Mouse (Mus musculus): ENCODE results near the gene Ercc8.

The Ercc8 gene

GRCm38 (mm10) chr13:108158465-108159240 is at the start of gene Ercc8, which contains the start of gene Ndufaf2:
Gene Ercc8, plus strand, starts transcription at chr13:108158731.
Gene Ndufaf2, minus strand, starts transcription at chr13:108158623.
- peak; percentile 94 for DNase-seq (ENCODE audit: low spot score)

DNA sequence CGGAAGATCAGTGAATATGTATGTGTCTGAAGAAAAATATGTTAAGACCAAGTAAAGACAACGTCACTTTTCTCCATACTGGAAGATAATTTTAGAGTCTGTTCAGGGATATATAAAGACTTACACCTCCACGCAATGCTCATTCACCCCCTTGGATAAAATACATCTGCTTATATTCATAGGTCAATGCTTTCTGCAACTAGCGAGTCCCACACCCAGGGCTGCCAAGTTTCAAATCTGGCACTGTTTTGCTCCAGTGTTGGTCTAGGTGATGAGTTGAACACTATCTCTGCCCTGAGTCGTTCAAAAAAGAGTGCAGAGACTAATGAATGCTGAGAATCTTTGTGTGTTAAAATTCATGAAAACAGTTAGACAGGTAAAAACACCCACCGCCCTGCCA is 47.6 kb upstream of the Ercc8 start:
- no peak for DNase-seq (ENCODE audit: low spot score)

DNA sequence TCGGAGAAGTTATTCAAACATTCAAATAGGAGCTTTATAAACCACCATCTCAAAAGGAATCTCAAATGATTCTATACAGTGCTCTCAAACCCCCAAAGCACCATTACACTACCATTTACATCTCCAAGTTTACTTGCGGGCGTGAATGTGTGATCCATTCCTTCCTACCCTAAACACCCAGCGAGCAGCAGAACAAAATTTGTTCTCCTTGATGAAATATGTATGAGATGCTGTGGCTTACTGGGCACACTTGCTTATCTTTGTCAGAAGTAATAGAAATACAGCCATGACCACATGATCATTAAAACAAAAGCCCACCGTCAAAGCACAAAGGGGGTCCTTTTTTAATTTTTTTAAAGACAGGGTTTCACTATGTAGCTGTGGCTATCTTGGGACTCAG is 45.0 kb upstream of the Ercc8 start:
- DNase-seq (ENCODE audit: low spot score): no peak

- no peak for DNase-seq (ENCODE audit: low spot score)
Observed at GRCm38 (mm10) chr13:108114257-108114656, 44.3 kb upstream of the Ercc8 start.

DNA sequence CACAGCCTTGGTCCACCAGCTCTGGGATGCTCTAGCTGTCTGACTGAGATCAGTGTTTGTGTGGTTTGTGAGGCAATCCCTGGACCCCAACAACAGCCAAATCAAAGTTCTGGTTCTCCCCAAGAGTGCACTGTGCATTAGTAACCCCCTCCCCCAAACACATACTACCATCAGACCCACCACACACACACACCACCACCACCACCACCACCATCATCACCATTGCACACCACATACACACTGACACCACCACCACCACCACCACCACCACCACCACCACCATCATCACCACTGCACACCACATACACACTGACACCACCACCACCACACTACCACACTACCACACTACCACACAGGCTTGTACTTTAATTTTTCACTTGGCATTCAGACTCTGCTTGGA is 40.9 kb upstream of the Ercc8 start:
- no peak for DNase-seq (ENCODE audit: low spot score)

GRCm38 (mm10) chr13:108118188-108118587 is 40.3 kb upstream of the Ercc8 start:
- no peak for DNase-seq (ENCODE audit: low spot score)

- DNase-seq (ENCODE audit: low spot score): no peak
Observed at GRCm38 (mm10) chr13:108119411-108120310, 38.9 kb upstream of the Ercc8 start.

DNA sequence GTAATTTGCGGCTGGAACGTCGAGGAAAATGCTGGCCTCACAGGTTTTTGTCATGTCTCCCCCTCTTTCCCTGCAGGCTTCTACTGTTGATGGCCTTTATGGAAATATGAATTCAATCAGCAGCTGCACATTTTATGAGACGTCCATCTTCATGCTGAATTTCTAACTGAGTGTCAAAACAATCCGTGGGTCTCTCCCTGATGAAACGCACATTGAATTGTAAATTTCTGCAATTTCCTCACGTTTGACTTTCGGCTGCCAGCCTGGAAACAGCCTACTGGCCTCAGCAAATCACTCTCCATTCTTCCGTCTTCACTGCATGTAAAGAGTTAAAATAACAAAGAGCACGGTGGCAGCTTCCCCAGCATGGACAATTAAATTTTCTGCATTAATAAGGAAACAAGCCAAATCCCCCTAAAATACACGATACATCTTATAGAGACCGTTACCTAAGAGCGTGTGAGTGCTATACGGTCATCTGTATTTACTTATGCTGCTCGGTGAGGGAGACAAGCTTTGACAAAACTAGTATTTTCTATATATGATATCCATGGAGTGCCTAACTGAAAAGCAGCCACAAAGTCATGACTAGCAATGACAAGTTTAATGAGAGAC is 35.3 kb upstream of the Ercc8 start:
- DNase-seq (ENCODE audit: low spot score): no peak

GRCm38 (mm10) chr13:108124096-108124495 is 34.4 kb upstream of the Ercc8 start:
- DNase-seq (ENCODE audit: low spot score): no peak

DNA sequence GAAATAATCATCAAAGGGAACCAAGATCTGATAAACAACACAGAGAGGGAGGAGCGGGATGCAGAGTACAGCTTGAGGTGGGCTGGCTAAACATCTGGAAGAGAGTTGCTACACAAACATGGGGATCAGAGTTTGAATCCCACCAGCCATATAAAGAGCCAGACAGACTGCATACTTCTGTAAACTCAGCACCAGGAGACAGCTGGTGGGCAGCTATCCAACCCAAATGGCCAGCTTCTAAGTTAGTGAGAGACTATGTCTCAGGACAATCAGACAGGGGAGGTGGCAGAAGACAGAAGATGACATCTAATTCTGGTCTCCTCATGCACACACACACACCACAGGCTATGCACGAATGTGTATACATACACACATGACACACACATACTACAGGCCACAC is 32.3 kb upstream of the Ercc8 start:
- no peak for DNase-seq (ENCODE audit: low spot score)

- no peak for DNase-seq (ENCODE audit: low spot score)
Observed at GRCm38 (mm10) chr13:108127130-108127529, 31.4 kb upstream of the Ercc8 start.

DNA sequence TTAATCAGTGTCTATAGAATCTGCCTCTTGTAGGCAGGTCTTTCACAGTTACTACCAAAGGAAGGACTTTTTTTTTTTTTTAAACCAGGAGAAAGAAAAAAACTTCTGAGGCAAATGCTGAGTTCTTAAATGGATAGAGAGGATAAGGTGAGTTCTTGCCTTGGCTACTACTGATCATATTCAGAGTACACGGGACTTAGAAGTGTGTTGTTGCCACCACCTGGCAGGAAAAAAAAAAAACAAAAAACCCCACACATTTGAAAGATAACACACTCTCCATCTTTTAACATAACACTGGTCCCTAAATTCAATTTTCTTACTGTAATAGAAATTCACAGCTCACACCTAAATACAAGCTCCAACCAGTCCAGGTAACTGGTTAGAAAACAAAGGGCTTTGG is 30.6 kb upstream of the Ercc8 start:
- no peak for DNase-seq (ENCODE audit: low spot score)

- DNase-seq (ENCODE audit: low spot score): no peak
Observed at GRCm38 (mm10) chr13:108129070-108129469, 29.5 kb upstream of the Ercc8 start.

GRCm38 (mm10) chr13:108130737-108131136 is 27.8 kb upstream of the Ercc8 start:
- no peak for DNase-seq (ENCODE audit: low spot score)

DNA sequence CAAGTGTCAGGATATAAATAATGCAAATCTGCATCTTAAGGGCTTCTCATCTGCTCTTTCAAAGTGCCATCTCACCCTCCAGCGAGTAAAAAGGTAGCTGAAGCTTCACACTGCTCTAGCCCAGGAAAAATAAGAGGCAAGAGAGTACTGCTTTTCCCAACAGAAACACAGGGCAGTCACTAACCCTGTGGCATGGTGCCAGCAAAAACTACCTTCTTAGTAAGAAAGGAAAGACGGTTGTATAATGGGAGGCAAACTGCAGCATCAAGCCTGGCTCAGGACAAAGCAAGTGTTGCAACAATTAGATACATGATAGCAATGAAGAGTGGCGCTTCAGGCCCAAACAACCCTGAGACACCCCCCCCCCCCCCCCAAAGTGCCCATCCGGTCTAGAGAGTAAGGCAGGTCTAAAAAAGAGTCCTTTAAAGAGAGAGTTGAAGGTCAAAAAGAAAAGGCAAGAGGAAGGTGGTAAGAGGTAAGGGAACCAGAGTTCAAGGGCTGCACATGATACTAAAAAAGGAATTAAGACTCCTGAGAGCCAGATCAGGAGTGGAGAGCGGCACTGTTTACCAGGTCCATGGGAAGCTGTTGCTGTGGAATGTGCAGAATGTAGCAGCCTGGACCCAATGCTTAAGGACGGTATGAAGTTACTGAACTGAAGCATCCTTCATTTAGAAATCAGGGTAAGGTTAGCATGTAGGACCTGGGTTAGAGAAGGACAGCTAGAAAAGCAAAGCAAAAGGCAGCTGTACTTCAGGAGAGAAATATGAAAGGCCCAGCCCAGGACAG is 26.3 kb upstream of the Ercc8 start:
- DNase-seq (ENCODE audit: low spot score): peak; percentile 72

DNA sequence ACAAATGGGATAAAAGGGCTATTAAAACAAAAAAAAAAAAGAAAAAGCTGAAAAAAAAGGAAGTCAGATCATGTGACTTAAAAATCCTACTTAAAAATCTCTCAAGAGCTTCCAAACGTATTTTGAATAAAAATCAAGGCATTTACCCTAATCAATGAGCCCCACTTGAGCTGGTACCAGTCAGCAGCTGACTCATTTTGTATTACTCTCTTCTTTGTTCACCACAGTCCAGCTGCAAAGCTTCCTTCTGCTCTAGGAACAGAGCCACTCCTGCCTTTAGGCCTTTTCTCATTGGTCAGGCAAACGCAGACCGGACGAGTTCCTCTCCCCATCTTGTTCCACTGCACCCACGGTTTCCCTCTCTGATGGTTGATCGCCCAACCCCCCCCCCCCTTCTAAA is 22.9 kb upstream of the Ercc8 start:
- no peak for DNase-seq (ENCODE audit: low spot score)

DNA sequence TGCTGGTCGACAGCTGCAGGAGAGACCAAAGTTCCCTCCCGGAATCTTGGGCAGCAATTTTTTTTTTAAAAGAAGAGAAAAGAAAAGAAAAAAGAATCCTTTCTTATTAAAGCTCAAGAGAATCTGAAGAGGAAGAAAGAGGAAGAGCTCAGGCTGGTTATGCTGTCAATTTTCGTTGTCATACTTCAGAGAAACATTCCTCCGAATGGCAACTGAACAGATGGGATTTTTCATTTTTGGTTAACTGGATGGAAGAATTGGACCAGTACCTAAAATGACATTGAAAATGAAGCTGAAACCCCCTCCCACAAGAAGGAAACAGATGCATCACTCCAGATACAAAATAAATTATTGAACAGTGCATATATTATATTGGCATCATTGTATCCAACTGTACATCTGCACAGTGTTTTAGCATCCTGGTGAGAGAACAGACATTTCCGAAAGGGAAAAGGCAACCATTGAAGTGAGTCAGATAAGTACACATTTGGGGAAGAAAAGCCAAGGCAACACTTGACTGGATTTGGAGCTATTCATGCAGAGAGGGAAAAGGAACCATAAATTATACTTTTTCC is 20.0 kb upstream of the Ercc8 start:
- DNase-seq (ENCODE audit: low spot score): no peak

- DNase-seq (ENCODE audit: low spot score): no peak
Observed at GRCm38 (mm10) chr13:108144086-108144485, 14.4 kb upstream of the Ercc8 start.

DNA sequence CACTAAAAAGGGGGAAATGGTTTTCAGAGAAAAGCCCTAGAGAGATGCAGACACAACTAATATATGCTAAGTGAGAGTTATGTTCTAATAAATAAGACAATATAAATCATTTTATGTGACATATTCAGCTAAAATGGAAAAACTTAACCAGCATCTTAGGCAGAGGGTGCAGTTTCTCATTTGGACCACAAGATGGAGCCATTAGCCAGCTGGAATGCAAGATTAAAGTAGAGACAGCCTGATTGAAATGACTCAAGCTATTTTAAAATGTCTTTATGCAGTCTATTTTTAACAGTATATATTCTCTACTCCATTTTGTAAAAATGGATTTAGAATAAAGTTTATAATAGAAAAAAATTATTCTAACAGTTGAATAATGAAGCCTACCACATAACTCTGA is 6.7 kb upstream of the Ercc8 start:
- no peak for DNase-seq (ENCODE audit: low spot score)

GRCm38 (mm10) chr13:108152650-108153372 is 5.7 kb upstream of the Ercc8 start:
- DNase-seq (ENCODE audit: low spot score): peak; percentile 16

DNA sequence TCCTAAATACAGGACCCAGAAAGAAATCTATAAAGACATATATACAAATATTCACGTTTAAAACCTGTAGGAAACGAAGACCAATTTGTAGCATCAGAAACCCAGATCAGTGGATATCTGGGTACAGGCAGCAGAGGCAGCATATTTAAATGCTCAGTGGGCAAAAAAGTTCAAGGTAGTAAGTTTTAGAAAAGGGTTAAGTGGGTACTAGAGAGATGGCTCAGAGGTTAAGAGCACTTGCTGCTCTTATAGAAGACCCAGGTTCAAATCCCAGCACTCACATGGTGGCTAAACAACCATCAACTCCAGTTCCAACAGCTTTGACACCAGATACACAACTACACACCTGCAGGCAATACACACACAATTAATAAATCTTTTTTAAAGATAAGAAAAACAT is 1.4 kb upstream of the Ercc8 start:
- no peak for DNase-seq (ENCODE audit: low spot score)
